Mouse (Mus musculus) midbrain, embryonic 12.5 days (tissue): ENCODE data around the gene Lmntd1. TPM values are rescaled to one million over a fixed set of nuclear protein-coding genes. Genes with fewer than 3 reads are reported as not detected.

Experiments used
- ATAC-seq: fragments of 200-750 bp; cut with Nextera tagmentation; 2 replicates; pipeline ENCODE4 v1.8.0; 2017; ENCODE audit warnings: low read depth, moderate TSS enrichment, moderate library complexity; ENCODE audit not compliant: low FRiP score
- H3K27ac ChIP-seq: fragments of 300-500 bp; sonication (generic); replicated peaks from 2 replicates; pipeline ENCODE4 v1.5.1; 2016; ENCODE audit warnings: mild to moderate bottlenecking
- H3K27me3 ChIP-seq: fragments of 300-500 bp; sonication (generic); 2 replicates; pipeline ENCODE4 v1.6.1; 2016; ENCODE audit warnings: mild to moderate bottlenecking
- H3K36me3 ChIP-seq: fragments of 300-500 bp; sonication (generic); 2 replicates; pipeline ENCODE4 v1.6.1; 2016
- H3K4me1 ChIP-seq: fragments of 300-500 bp; sonication (generic); 2 replicates; pipeline ENCODE4 v1.6.1; 2016
- H3K4me2 ChIP-seq: fragments of 300-500 bp; sonication (generic); replicated peaks from 2 replicates; pipeline ENCODE4 v1.6.1; 2016; ENCODE audit warnings: mild to moderate bottlenecking, moderate library complexity
- H3K4me3 ChIP-seq: fragments of 300-500 bp; sonication (generic); 2 replicates; pipeline ENCODE4 v1.5.1; 2016; ENCODE audit warnings: mild to moderate bottlenecking
- H3K9ac ChIP-seq: fragments of 300-500 bp; sonication (generic); replicated peaks from 2 replicates; pipeline ENCODE4 v1.6.1; 2016; ENCODE audit warnings: mild to moderate bottlenecking, moderate library complexity
- H3K9me3 ChIP-seq: fragments of 300-500 bp; sonication (generic); 2 replicates; pipeline ENCODE4 v1.6.1; 2016; ENCODE audit warnings: mild to moderate bottlenecking
- WGBS: fragments of 180-500 bp; shearing (Covaris S2); methylation state at CpG from one replicate; pipeline ENCODE4 v1.1.7; 2016; 5-methylcytosine and 5-hydroxymethylcytosine counted together
- polyA plus RNA-seq: library from polyadenylated mRNA; unstranded; fragments of >200 nt; fragmentation: Nextera tagmentation; extraction: Ambion mirVana; gene quantifications from 2 replicates; pipeline ENCODE4 v1.2.1, GENCODE M21; 2016

The Lmntd1 gene
- polyA plus RNA-seq, 1 experiment from 2014 or later: 0.46 TPM

- 0 out of 2 replicates have a peak, but pooled peaks have one; percentile 63 for ATAC-seq
- Histone ChIP-seq H3K27me3 (no peaks in the 10 kb centered on the region), H3K4me3 (no peak overlapping the region), H3K4me2 (no peak overlapping the region), H3K27ac (peak overlapping the region; percentile 42), H3K4me1 (peaks cover 14% of the 10 kb centered on the region), H3K9ac (no peak overlapping the region), H3K36me3 (no peaks in the 10 kb centered on the region), H3K9me3 (no peaks in the 10 kb centered on the region)
- 41% methylated on average over 10 of the region's 10 CpGs for WGBS
These were observed 35.5 kb downstream of the Lmntd1 start for GRCm38 (mm10) chr6:145578457-145579185.

GRCm38 (mm10) chr6:145576762-145577161, 37.4 kb downstream of the Lmntd1 start:
- no peak overlapping the region for H3K9ac ChIP-seq
- no peaks in the 10 kb centered on the region for H3K27me3 ChIP-seq
- no peak overlapping the region for H3K4me2 ChIP-seq
- H3K9me3 ChIP-seq: no peaks in the 10 kb centered on the region
- 92% methylated on average over 4 of the region's 4 CpGs for WGBS
- H3K4me3 ChIP-seq: no peak overlapping the region
- H3K4me1 ChIP-seq: peaks cover 14% of the 10 kb centered on the region
- H3K36me3 ChIP-seq: no peaks in the 10 kb centered on the region
- H3K27ac ChIP-seq: no peak overlapping the region
- ATAC-seq: no peak

- 94% methylated on average over 6 of the region's 6 CpGs for WGBS
- no peaks in the 10 kb centered on the region for H3K9me3 ChIP-seq
- H3K9ac ChIP-seq: no peak overlapping the region
- ATAC-seq: no peak
- no peak overlapping the region for H3K27ac ChIP-seq
- no peak overlapping the region for H3K4me3 ChIP-seq
- H3K27me3 ChIP-seq: no peaks in the 10 kb centered on the region
- H3K4me2 ChIP-seq: no peak overlapping the region
- H3K4me1 ChIP-seq: peaks cover 5% of the 10 kb centered on the region
- no peaks in the 10 kb centered on the region for H3K36me3 ChIP-seq
These were observed 40.7 kb downstream of the Lmntd1 start for GRCm38 (mm10) chr6:145573250-145574013.

- WGBS: 92% methylated on average over 3 of the region's 3 CpGs
- Histone ChIP-seq H3K36me3 (no peaks in the 10 kb centered on the region), H3K4me1 (no peaks in the 10 kb centered on the region), H3K27ac (no peak overlapping the region), H3K4me2 (no peak overlapping the region), H3K4me3 (no peak overlapping the region), H3K9me3 (no peaks in the 10 kb centered on the region), H3K27me3 (no peaks in the 10 kb centered on the region), H3K9ac (no peak overlapping the region)
- no peak for ATAC-seq
These were observed 45.4 kb downstream of the Lmntd1 start for GRCm38 (mm10) chr6:145568701-145569100.

GRCm38 (mm10) chr6:145567832-145568231, 46.3 kb downstream of the Lmntd1 start:
- no peak overlapping the region for H3K4me2 ChIP-seq
- 88% methylated on average over 3 of the region's 3 CpGs for WGBS
- H3K27me3 ChIP-seq: no peaks in the 10 kb centered on the region
- H3K27ac ChIP-seq: no peak overlapping the region
- no peaks in the 10 kb centered on the region for H3K9me3 ChIP-seq
- no peak overlapping the region for H3K4me3 ChIP-seq
- no peak overlapping the region for H3K9ac ChIP-seq
- no peaks in the 10 kb centered on the region for H3K36me3 ChIP-seq
- H3K4me1 ChIP-seq: no peaks in the 10 kb centered on the region
- ATAC-seq: no peak

GRCm38 (mm10) chr6:145567296-145567695, 46.8 kb downstream of the Lmntd1 start:
- no peak overlapping the region for H3K9ac ChIP-seq

GRCm38 (mm10) chr6:145565663-145566062, 48.5 kb downstream of the Lmntd1 start:
- H3K27me3 ChIP-seq: no peaks in the 10 kb centered on the region
- 97% methylated on average over 5 of the region's 5 CpGs for WGBS
- H3K27ac ChIP-seq: no peak overlapping the region
- no peaks in the 10 kb centered on the region for H3K4me1 ChIP-seq
- no peak overlapping the region for H3K9ac ChIP-seq
- H3K9me3 ChIP-seq: no peaks in the 10 kb centered on the region
- H3K36me3 ChIP-seq: no peaks in the 10 kb centered on the region
- no peak overlapping the region for H3K4me2 ChIP-seq
- H3K4me3 ChIP-seq: no peak overlapping the region
- ATAC-seq: no peak

More at GRCm38 (mm10) chr6:145567296-145567695, 46.8 kb downstream of the Lmntd1 start:
- no peaks in the 10 kb centered on the region for H3K27me3 ChIP-seq
- H3K4me1 ChIP-seq: no peaks in the 10 kb centered on the region
- no peaks in the 10 kb centered on the region for H3K36me3 ChIP-seq
- no peaks in the 10 kb centered on the region for H3K9me3 ChIP-seq
- no peak overlapping the region for H3K27ac ChIP-seq
- no peak for ATAC-seq
- 88% methylated on average over 8 of the region's 8 CpGs for WGBS
- no peak overlapping the region for H3K4me2 ChIP-seq
- H3K4me3 ChIP-seq: no peak overlapping the region

GRCm38 (mm10) chr6:145564671-145565070, 49.4 kb downstream of the Lmntd1 start:
- Histone ChIP-seq H3K4me2 (no peak overlapping the region), H3K27ac (no peak overlapping the region), H3K9ac (no peak overlapping the region), H3K4me1 (no peaks in the 10 kb centered on the region), H3K36me3 (no peaks in the 10 kb centered on the region), H3K4me3 (no peak overlapping the region), H3K27me3 (no peaks in the 10 kb centered on the region), H3K9me3 (no peaks in the 10 kb centered on the region)
- 75% methylated on average over 4 of the region's 4 CpGs for WGBS
- ATAC-seq: no peak

GRCm38 (mm10) chr6:145557059-145557992, 56.8 kb downstream of the Lmntd1 start:
- H3K4me2 ChIP-seq: no peak overlapping the region
- H3K27ac ChIP-seq: no peak overlapping the region
- no peaks in the 10 kb centered on the region for H3K4me1 ChIP-seq
- 85% methylated on average over 15 of the region's 15 CpGs for WGBS
- ATAC-seq: no peak
- H3K27me3 ChIP-seq: no peaks in the 10 kb centered on the region
- H3K4me3 ChIP-seq: no peak overlapping the region
- no peak overlapping the region for H3K9ac ChIP-seq
- no peaks in the 10 kb centered on the region for H3K9me3 ChIP-seq
- no peaks in the 10 kb centered on the region for H3K36me3 ChIP-seq

GRCm38 (mm10) chr6:145553226-145553625, 60.9 kb downstream of the Lmntd1 start:
- 74% methylated on average over 7 of the region's 7 CpGs for WGBS
- H3K4me2 ChIP-seq: no peak overlapping the region
- no peak overlapping the region for H3K9ac ChIP-seq
- H3K9me3 ChIP-seq: no peaks in the 10 kb centered on the region
- H3K27me3 ChIP-seq: no peaks in the 10 kb centered on the region
- no peaks in the 10 kb centered on the region for H3K4me1 ChIP-seq
- H3K4me3 ChIP-seq: no peak overlapping the region
- H3K27ac ChIP-seq: no peak overlapping the region
- H3K36me3 ChIP-seq: no peaks in the 10 kb centered on the region
- ATAC-seq: no peak

GRCm38 (mm10) chr6:145552817-145553216, 61.3 kb downstream of the Lmntd1 start:
- H3K27me3 ChIP-seq: no peaks in the 10 kb centered on the region
- H3K9ac ChIP-seq: no peak overlapping the region
- 92% methylated on average over 3 of the region's 3 CpGs for WGBS
- H3K9me3 ChIP-seq: no peaks in the 10 kb centered on the region
- H3K4me2 ChIP-seq: no peak overlapping the region
- H3K27ac ChIP-seq: no peak overlapping the region
- H3K4me3 ChIP-seq: no peak overlapping the region
- no peak for ATAC-seq
- no peaks in the 10 kb centered on the region for H3K36me3 ChIP-seq
- H3K4me1 ChIP-seq: no peaks in the 10 kb centered on the region
